Mouse (Mus musculus) heart, adult 2 months (tissue): ENCODE measurements around the gene Tbc1d1. TPM values are rescaled to one million over a fixed set of nuclear protein-coding genes. Genes with fewer than 3 reads are reported as not detected.

Experiments used
- DNase-seq, 2 experiments: peaks; one replicate each; pipeline ENCODE4 v3.0.0; 2021
- H3K27ac ChIP-seq: fragments of 200-600 bp; 2 replicates; pipeline ENCODE4 v1.8.1; 2022
- H3K27me3 ChIP-seq: fragments of 200-500 bp; 2 replicates; pipeline ENCODE4 v1.6.1; 2012; ENCODE audit warnings: mild to moderate bottlenecking, low read length, inconsistent platforms, mixed read lengths; ENCODE audit not compliant: control insufficient read depth, insufficient read depth
- H3K36me3 ChIP-seq: fragments of 200-500 bp; 2 replicates; pipeline ENCODE4 v1.6.1; 2012; ENCODE audit warnings: low read length, inconsistent platforms; ENCODE audit not compliant: control insufficient read depth, insufficient read depth
- H3K4me1 ChIP-seq: fragments of 200-500 bp; 2 replicates; pipeline ENCODE4 v1.6.1; 2011; ENCODE audit warnings: low read length; ENCODE audit not compliant: control insufficient read depth, insufficient read depth
- H3K4me3 ChIP-seq: fragments of 200-600 bp; 2 replicates; pipeline ENCODE4 v1.8.1; 2022
- H3K79me2 ChIP-seq: fragments of 200-500 bp; replicated peaks from 2 replicates; pipeline ENCODE4 v1.6.1; 2012; ENCODE audit warnings: mild to moderate bottlenecking, inconsistent platforms, low read length, moderate library complexity, mixed read lengths; ENCODE audit not compliant: control insufficient read depth, insufficient read depth
- H3K9ac ChIP-seq: fragments of 200-500 bp; 2 replicates; pipeline ENCODE4 v1.6.1; 2012; ENCODE audit warnings: low read depth, mild to moderate bottlenecking, control low read depth, inconsistent platforms, low read length, mixed read lengths
- CTCF ChIP-seq: fragments of 200-600 bp; IDR thresholded peaks from 2 replicates; pipeline ENCODE4 v1.8.1; 2022; ENCODE audit warnings: antibody characterized with exemption, mild to moderate bottlenecking, moderate library complexity
- EP300 ChIP-seq: fragments of 200-500 bp; IDR thresholded peaks from 2 replicates; pipeline ENCODE4 v1.6.1; 2011; ENCODE audit warnings: low read depth, low read length, control low read depth; ENCODE audit not compliant: insufficient read depth
- POLR2A ChIP-seq: fragments of 200-500 bp; IDR thresholded peaks from 2 replicates; pipeline ENCODE4 v1.6.1; 2011; ENCODE audit warnings: mild to moderate bottlenecking, low read depth, low read length, control low read depth; ENCODE audit not compliant: insufficient read depth
- WGBS: fragments of 180-500 bp; shearing (Covaris S2); methylation state at CpG from one replicate; pipeline ENCODE4 v1.1.7; 2018; 5-methylcytosine and 5-hydroxymethylcytosine counted together
- intact Hi-C: fragments of 180-260 bp; cut with DNase I; formaldehyde crosslinking; loops from one replicate; pipeline ENCODE4 v1.15.1; 2025
- long read RNA-seq: library from polyadenylated mRNA; stranded (forward); transcript quantifications from one replicate; pipeline ENCODE4 v2.0.0, GENCODE M21; 2021
- polyA plus RNA-seq: library from polyadenylated mRNA; depleted of rRNA; stranded (reverse); fragments of >200 nt; gene quantifications from 2 replicates; pipeline ENCODE4 v1.2.3, GENCODE M21; 2012; rRNA removed
- total RNA-seq, 2 experiments: library from RNA; stranded (reverse); gene quantifications; 2 replicates each; pipeline ENCODE4 v1.2.3; 2021

The Tbc1d1 gene
- total RNA-seq (10 to 100 TPM; 13.2 to 13.6 TPM), polyA plus RNA-seq (22.1 and 28.6 TPM in 2 replicates)
- long read RNA-seq, full-length matches to known transcripts: 3 of 14 reads
- long read RNA-seq, partial matches to known transcripts: 3 of 14 reads
- long read RNA-seq, other reads (novel, unspliced or antisense): 8 of 14 reads

DNA sequence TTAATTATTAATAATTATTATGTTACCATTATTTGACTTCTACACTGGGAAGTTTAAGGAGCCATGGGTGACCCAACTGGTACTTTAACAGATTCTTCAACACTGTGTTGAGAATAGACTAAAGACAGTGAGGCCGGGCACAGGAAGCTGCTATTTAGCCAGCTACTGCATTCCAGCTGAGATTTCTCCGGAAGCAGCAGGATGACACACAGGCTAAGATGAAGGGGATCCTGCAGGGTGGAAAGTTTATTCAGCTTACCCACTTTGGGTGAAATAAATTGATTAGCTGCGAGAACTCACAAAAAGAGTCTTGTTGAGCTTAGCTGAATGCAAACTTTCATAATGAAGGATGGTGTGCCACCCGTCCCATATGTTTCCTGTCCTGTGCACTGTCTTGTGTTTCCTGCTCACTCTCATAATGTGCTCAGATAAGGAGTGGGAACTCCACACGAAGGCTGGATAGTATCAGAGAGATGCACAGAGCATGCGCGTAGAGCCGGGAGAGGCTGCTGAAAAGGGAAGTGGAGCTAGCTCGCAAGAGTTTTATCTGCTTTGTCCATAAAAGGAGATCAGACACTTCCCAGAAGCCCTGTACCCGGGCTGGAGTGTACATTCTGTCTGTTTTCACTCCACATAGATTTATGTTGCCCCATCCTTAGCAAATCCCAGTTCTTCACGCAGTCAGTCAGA is at the start of gene Tbc1d1:
Gene Tbc1d1 (plus strand): TSS at position 445 of the 690 bp plus-strand sequence.
- H3K36me3 ChIP-seq: no peaks in the 10 kb centered on the region
- peak; percentile 49 to 70 for DNase-seq

GRCm38 (mm10) chr5:64107596-64108289 is 48.4 kb upstream of the Tbc1d1 start:
- intact Hi-C loops: no loop called here
- DNase-seq: no peak
- H3K36me3 ChIP-seq: peaks cover 3% of the 10 kb centered on the region
- no peak overlapping the region for H3K27ac ChIP-seq
- no peaks in the 10 kb centered on the region for H3K4me1 ChIP-seq
- H3K79me2 ChIP-seq: no peaks in the 10 kb centered on the region
- TF ChIP-seq EP300: no peak
- TF ChIP-seq POLR2A: no peak
- TF ChIP-seq CTCF: no peak
- H3K9ac ChIP-seq: no peak overlapping the region
- H3K27me3 ChIP-seq: no peaks in the 10 kb centered on the region
- no peak overlapping the region for H3K4me3 ChIP-seq
- 92% methylated on average over 11 of the region's 11 CpGs for WGBS

More for the DNA sequence above, at the start of gene Tbc1d1:
- intact Hi-C loops: loop anchor here (5.0 kb wide), 1 partner anchor 41 kb away; no protein-coding TSS in a partner anchor
- 13% methylated on average over 11 of the region's 11 CpGs for WGBS
- no peak for TF ChIP-seq CTCF
- TF ChIP-seq POLR2A: no peak; the same call in 1 of the 2 replicates
- no peak for TF ChIP-seq EP300
- Histone ChIP-seq H3K4me1 (peaks cover 5% of the 10 kb centered on the region), H3K9ac (peak within 1 kb of the TSS; percentile 51; the same call in 1 of the 2 replicates), H3K4me3 (peak within 1 kb of the TSS; percentile 37), H3K27me3 (peaks cover 3% of the 10 kb centered on the region; the same call in 1 of the 2 replicates), H3K27ac (peak within 1 kb of the TSS; percentile 44), H3K79me2 (no peaks in the 10 kb centered on the region)

GRCm38 (mm10) chr5:64109217-64109616 is 46.9 kb upstream of the Tbc1d1 start:
- peaks cover 3% of the 10 kb centered on the region for H3K36me3 ChIP-seq
- WGBS: 65% methylated on average over 3 of the region's 3 CpGs
- H3K9ac ChIP-seq: no peak overlapping the region
- no peak overlapping the region for H3K4me3 ChIP-seq
- no peaks in the 10 kb centered on the region for H3K79me2 ChIP-seq
- DNase-seq: no peak
- intact Hi-C loops: no loop called here
- H3K4me1 ChIP-seq: no peaks in the 10 kb centered on the region
- no peak overlapping the region for H3K27ac ChIP-seq
- no peaks in the 10 kb centered on the region for H3K27me3 ChIP-seq
- TF ChIP-seq EP300 (no peak), CTCF (peak; percentile 62), POLR2A (no peak)

- TF ChIP-seq CTCF (no peak), EP300 (no peak), POLR2A (no peak)
- no peak for DNase-seq
- no peak overlapping the region for H3K27ac ChIP-seq
- H3K79me2 ChIP-seq: no peaks in the 10 kb centered on the region
- no peaks in the 10 kb centered on the region for H3K4me1 ChIP-seq
- intact Hi-C loops: no loop called here
- H3K4me3 ChIP-seq: no peak overlapping the region
- no peak overlapping the region for H3K9ac ChIP-seq
- no peaks in the 10 kb centered on the region for H3K27me3 ChIP-seq
- WGBS: 65% methylated on average over 3 of the region's 3 CpGs
- H3K36me3 ChIP-seq: peaks cover 3% of the 10 kb centered on the region
Measured at GRCm38 (mm10) chr5:64112360-64112759, 43.7 kb upstream of the Tbc1d1 start.

DNA sequence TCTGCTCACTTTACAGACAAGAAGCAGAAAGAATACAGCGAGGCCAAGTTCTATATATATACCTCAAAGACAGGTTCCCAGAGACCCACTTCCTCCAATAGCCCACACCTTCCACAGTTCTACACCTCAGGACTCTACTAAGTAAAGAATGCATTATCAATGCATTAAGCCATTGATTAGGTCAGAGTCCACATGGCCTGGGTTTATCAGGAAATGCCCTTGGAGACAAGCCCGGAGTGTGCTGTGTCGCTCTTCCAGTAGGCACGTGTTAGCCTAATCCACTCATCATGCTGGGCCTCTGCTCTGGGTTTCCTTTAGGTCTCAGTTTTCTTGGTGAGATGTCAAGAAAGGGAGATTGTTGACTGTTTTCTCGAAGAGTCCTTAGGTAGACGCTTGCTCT is 41.9 kb upstream of the Tbc1d1 start:
- Histone ChIP-seq H3K79me2 (no peaks in the 10 kb centered on the region), H3K27me3 (no peaks in the 10 kb centered on the region), H3K27ac (no peak overlapping the region), H3K4me3 (no peak overlapping the region), H3K9ac (no peak overlapping the region), H3K36me3 (peaks cover 3% of the 10 kb centered on the region), H3K4me1 (no peaks in the 10 kb centered on the region)
- no peak for DNase-seq
- no peak for TF ChIP-seq POLR2A
- intact Hi-C loops: no loop called here
- WGBS: 88% methylated on average over 6 of the region's 6 CpGs

DNA sequence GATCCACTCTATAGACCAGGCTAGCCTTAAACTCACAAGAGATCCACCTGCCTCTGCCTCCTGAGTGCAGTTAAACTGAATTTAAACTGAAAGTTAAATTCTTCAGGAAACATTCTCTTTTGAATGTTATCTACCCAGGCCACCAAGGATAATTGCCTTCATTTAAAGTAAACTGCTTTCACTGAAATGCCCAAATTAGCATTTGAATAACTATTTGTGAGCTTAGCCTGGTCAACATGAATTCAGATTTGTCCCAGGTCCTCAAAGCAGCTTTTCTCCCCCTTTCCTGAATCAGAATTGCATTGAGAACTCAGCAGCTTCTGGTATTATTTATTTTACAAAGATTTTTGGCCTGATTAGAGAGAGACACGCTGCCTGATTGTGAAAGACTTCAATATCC is 38.9 kb upstream of the Tbc1d1 start:
- no peak overlapping the region for H3K4me3 ChIP-seq
- H3K36me3 ChIP-seq: no peaks in the 10 kb centered on the region; the same call in 1 of the 2 replicates
- intact Hi-C loops: no loop called here
- no peaks in the 10 kb centered on the region for H3K79me2 ChIP-seq
- no peak overlapping the region for H3K27ac ChIP-seq
- no peak for DNase-seq
- no peaks in the 10 kb centered on the region for H3K27me3 ChIP-seq
- H3K9ac ChIP-seq: no peak overlapping the region
- H3K4me1 ChIP-seq: no peaks in the 10 kb centered on the region
- TF ChIP-seq EP300 (no peak), CTCF (no peak), POLR2A (no peak)
- WGBS: 98% methylated on average over 1 of the region's 1 CpGs
